Mouse (Mus musculus) olfactory bulb, adult 2 months (tissue): ENCODE results near the gene Fbxl2. TPM values are rescaled to one million over a fixed set of nuclear protein-coding genes. Genes with fewer than 3 reads are reported as not detected.

ENCODE experiments used
- H3K27ac ChIP-seq: fragments of 200-500 bp; 2 replicates; pipeline ENCODE4 v1.5.1; 2012; ENCODE audit warnings: low read depth, low read length; ENCODE audit not compliant: insufficient read depth
- H3K4me1 ChIP-seq: fragments of 200-500 bp; 2 replicates; pipeline ENCODE4 v1.6.1; 2012; ENCODE audit warnings: low read length; ENCODE audit not compliant: control insufficient read depth, insufficient read depth
- H3K4me3 ChIP-seq: fragments of 200-500 bp; 2 replicates; pipeline ENCODE4 v1.5.1; 2012; ENCODE audit warnings: mild to moderate bottlenecking, low read depth, low read length, moderate library complexity; ENCODE audit not compliant: insufficient read depth
- CTCF ChIP-seq: fragments of 200-500 bp; IDR thresholded peaks from 2 replicates; pipeline ENCODE4 v1.5.1; 2012; ENCODE audit warnings: low read depth, mild to moderate bottlenecking, low read length, moderate library complexity; ENCODE audit not compliant: insufficient read depth
- POLR2A ChIP-seq: fragments of 200-500 bp; IDR thresholded peaks from 2 replicates; pipeline ENCODE4 v1.6.1; 2012; ENCODE audit warnings: mild to moderate bottlenecking, low read depth, low read length, moderate library complexity; ENCODE audit not compliant: insufficient read depth
- WGBS: fragments of 180-500 bp; shearing (Covaris S2); methylation state at CpG from one replicate; pipeline ENCODE4 v1.1.7; 2018; 5-methylcytosine and 5-hydroxymethylcytosine counted together
- polyA plus RNA-seq: library from polyadenylated mRNA; stranded (reverse); fragments of >200 nt; gene quantifications from 2 replicates; pipeline ENCODE4 v1.2.4, GENCODE M21; 2012; ENCODE audit warnings: low replicate concordance; ENCODE audit not compliant: missing spikeins, insufficient read depth, insufficient read length

Fbxl2 gene
- polyA plus RNA-seq, 1 experiment, result not detected

GRCm38 (mm10) chr9:113981099-113981880 lies 64.7 kb downstream of the Fbxl2 start:
- H3K4me3 ChIP-seq, result no peak overlapping the region
- H3K27ac ChIP-seq, result 0 out of 2 replicates have a peak overlapping the region, but pooled peaks have one; percentile 17
- WGBS, result 22% methylated on average over 16 of the region's 16 CpGs
- TF ChIP-seq POLR2A (no peak), CTCF (no peak)
- H3K4me1 ChIP-seq, result peaks cover 10% of the 10 kb centered on the region

GRCm38 (mm10) chr9:113979356-113979755 lies 66.6 kb downstream of the Fbxl2 start:
- H3K4me1 ChIP-seq, result peaks cover 10% of the 10 kb centered on the region
- H3K4me3 ChIP-seq, result no peak overlapping the region
- H3K27ac ChIP-seq, result no peak overlapping the region
- TF ChIP-seq POLR2A (no peak), CTCF (no peak)
- 93% methylated on average over 13 of the region's 13 CpGs for WGBS

- no peak for TF ChIP-seq POLR2A
- no peak for TF ChIP-seq CTCF
- Histone ChIP-seq H3K4me3 (no peak overlapping the region), H3K4me1 (peaks cover 10% of the 10 kb centered on the region), H3K27ac (no peak overlapping the region)
- 69% methylated on average over 7 of the region's 7 CpGs for WGBS
Measured at GRCm38 (mm10) chr9:113978656-113979055, 67.3 kb downstream of the Fbxl2 start.

DNA sequence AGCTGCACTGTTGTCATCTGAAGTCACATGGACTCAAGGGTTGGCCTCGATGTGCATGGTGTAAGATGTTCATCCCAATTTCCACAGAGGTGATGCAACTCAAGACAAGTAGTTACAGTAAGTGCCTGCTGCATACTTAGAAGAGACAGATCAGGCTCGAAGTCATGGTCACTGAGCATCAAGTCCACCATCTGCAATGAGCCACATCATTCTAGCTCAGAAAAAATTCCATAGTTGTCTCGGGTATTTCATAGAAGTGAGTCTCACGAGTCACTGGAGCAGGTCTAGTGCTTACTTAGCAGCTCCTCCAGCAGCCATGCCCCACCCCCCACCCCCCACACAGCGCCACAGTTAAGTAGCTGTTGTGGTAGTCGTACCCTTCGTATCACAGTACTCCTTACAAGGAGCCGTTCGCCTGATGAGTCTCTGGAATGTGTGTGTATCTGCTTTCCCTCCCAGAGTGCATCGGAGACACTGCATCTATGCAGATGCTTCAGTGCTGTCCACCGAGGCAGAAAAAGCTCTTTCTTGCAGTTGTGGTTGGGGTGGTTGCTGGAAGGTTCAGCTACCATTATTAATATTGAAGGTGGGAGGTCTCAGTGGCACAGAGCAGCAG lies 68.7 kb downstream of the Fbxl2 start:
- Histone ChIP-seq H3K4me1 (peaks cover 10% of the 10 kb centered on the region), H3K4me3 (no peak overlapping the region), H3K27ac (no peak overlapping the region)
- 48% methylated on average over 11 of the region's 11 CpGs for WGBS
- TF ChIP-seq POLR2A, result no peak

DNA sequence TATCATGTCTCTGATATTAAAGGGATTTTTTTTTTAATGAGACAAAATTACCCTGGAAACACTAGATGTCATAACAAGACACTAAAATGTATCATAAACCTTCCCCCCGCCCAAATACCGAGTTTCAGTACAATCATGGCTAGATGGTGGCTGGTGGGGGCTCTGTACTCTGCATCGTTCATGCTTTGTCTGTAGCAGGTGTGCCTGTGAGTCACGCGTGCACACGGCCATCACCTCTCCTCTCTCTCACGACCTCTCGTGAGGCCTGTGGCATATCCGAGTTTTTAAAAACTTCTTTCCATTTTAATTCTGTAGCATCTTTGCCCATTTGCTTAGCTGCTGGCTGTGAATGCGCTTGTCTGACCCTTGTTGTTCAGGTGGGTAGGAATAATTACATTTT lies 69.7 kb downstream of the Fbxl2 start:
- TF ChIP-seq CTCF, result no peak
- no peak for TF ChIP-seq POLR2A
- H3K4me1 ChIP-seq, result peaks cover 4% of the 10 kb centered on the region
- no peak overlapping the region for H3K27ac ChIP-seq
- H3K4me3 ChIP-seq, result no peak overlapping the region
- WGBS, result 73% methylated on average over 10 of the region's 10 CpGs

DNA sequence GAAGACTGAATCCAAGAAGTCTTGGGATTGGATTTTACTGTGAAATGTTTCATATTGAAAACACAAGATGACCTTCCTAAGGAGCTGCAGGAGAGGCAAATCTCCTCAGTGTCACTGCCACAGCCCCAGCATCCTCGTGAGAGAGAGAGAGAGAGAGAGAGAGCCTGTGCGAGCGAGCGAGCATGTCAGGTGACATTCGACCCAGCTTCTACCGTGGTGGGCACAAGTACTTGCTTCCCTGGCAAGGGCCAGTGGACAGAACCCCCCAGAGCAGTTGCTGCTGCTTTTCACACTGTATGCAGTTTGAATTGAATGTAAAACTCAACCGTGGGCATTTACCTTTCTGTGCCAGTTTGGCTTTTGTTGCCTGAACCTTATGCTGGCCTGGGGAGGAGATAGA lies 70.5 kb downstream of the Fbxl2 start:
- TF ChIP-seq CTCF (no peak), POLR2A (no peak)
- WGBS, result 78% methylated on average over 7 of the region's 7 CpGs

DNA sequence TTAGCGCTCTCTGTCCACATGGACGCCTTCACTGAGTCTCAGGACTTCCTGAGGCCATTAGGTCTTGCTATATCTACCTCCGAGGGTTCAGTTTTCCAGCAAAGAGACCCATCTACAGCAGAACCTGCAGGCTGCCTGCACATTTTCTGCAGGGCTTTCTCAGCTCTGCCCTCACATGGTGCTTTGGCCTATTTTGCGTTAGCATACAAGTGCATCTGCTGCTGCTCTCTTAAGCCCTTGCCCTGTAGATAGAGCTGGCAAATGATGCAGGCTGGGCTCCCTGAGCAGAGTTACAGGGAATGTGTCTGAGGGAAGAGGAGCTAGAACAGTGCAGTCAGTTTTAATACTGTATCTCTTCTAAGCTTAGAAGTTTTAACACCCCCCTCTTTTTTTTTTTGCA lies 71.0 kb downstream of the Fbxl2 start:
- 87% methylated on average over 4 of the region's 4 CpGs for WGBS
- no peak overlapping the region for H3K27ac ChIP-seq
- no peak overlapping the region for H3K4me3 ChIP-seq
- no peaks in the 10 kb centered on the region for H3K4me1 ChIP-seq
- TF ChIP-seq POLR2A, result no peak
- no peak for TF ChIP-seq CTCF

More for the DNA sequence above, 70.5 kb downstream of the Fbxl2 start:
- Histone ChIP-seq H3K4me3 (no peak overlapping the region), H3K4me1 (no peaks in the 10 kb centered on the region), H3K27ac (no peak overlapping the region)

DNA sequence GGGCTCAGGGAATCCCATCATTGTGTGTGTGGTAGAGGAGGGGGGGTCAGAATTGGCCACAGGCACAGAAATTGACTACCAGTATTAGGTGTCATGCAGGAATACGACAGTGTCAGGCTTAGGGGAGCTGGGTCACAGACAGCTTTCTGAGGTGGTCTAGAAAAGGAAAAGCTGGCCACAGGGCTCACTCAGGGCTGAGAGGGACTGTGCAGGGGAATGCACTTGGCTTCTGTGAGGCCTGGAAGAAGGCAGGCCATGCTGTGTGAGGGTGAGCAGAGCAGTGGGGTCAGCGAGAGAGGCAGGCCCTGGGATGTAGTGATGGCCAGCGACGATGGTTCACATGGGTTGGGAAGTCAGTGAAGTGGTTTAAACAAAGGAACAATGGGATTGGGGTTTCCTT lies 72.1 kb downstream of the Fbxl2 start:
- TF ChIP-seq POLR2A (no peak), CTCF (no peak)
- no peak overlapping the region for H3K27ac ChIP-seq
- H3K4me1 ChIP-seq, result no peaks in the 10 kb centered on the region
- WGBS, result 63% methylated on average over 4 of the region's 4 CpGs
- no peak overlapping the region for H3K4me3 ChIP-seq

- WGBS, result 70% methylated on average over 8 of the region's 8 CpGs
- H3K4me3 ChIP-seq, result no peak overlapping the region
- H3K27ac ChIP-seq, result no peak overlapping the region
- TF ChIP-seq CTCF (no peak), POLR2A (no peak)
- no peaks in the 10 kb centered on the region for H3K4me1 ChIP-seq
Measured at GRCm38 (mm10) chr9:113971615-113972014, 74.4 kb downstream of the Fbxl2 start.

DNA sequence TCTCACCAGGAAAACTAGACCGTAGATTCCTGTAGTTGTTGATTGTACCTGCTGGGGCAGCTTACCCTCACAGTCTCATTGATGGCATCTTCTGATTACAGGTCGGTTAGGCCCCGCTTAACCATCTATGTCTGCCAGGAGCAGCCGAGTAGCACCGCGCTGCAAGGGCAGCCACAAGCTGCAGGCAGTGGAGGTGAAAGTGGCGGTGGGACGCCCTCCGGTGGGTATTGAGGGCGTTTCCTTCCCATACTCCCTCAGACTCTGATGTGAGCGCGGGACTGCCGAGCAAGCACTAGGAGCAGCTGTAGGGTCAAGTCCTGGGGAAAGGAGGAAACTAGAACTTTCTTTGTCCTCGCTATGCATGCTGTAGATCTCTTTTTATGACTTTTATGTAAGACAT lies 76.0 kb downstream of the Fbxl2 start:
- Histone ChIP-seq H3K4me3 (no peak overlapping the region), H3K27ac (no peak overlapping the region), H3K4me1 (no peaks in the 10 kb centered on the region)
- WGBS, result 85% methylated on average over 14 of the region's 14 CpGs
- TF ChIP-seq CTCF (no peak), POLR2A (no peak)
